Mouse (Mus musculus) bone marrow macrophage, adult 2 months (primary cell): ENCODE data around the gene Gins1.

Experiments used
- CTCF ChIP-seq: IDR thresholded peaks from 2 replicates; pipeline ENCODE4 v1.5.1; 2012; ENCODE audit warnings: low read depth, mild to moderate bottlenecking, low read length, moderate library complexity
- POLR2A ChIP-seq: IDR thresholded peaks from 2 replicates; pipeline ENCODE4 v1.6.1; 2012; ENCODE audit warnings: mild to moderate bottlenecking, low read depth, low read length, borderline replicate concordance

- TF ChIP-seq POLR2A (no peak), CTCF (no peak)
These were observed 10.6 kb downstream of the Gins1 start for GRCm38 (mm10) chr2:150915786-150916185.
